Mouse (Mus musculus) bone marrow macrophage, adult 2 months (primary cell): ENCODE results near the gene Tbc1d24.

ENCODE experiments used
- CTCF ChIP-seq: IDR thresholded peaks from 2 replicates; pipeline ENCODE4 v1.5.1; 2012; ENCODE audit warnings: low read depth, mild to moderate bottlenecking, low read length, moderate library complexity
- POLR2A ChIP-seq: IDR thresholded peaks from 2 replicates; pipeline ENCODE4 v1.6.1; 2012; ENCODE audit warnings: mild to moderate bottlenecking, low read depth, low read length, borderline replicate concordance

GRCm38 (mm10) chr17:24205908-24206361 lies 573 bp upstream of the Tbc1d24 start:
- TF ChIP-seq POLR2A: no peak
- TF ChIP-seq CTCF: no peak; the same call in 1 of the 2 replicates
